Mouse (Mus musculus) G1E (cell line): ENCODE measurements around the gene Nrarp.

Source experiments
- CTCF ChIP-seq: IDR thresholded peaks from 2 replicates; pipeline ENCODE4 v1.5.1; 2012; ENCODE audit warnings: low read depth, low read length, inconsistent platforms, mixed read lengths
- GATA1 ChIP-seq: IDR thresholded peaks from 2 replicates; pipeline ENCODE4 v1.6.1; 2012; ENCODE audit warnings: borderline replicate concordance, low read length, inconsistent platforms, mixed read lengths

DNA sequence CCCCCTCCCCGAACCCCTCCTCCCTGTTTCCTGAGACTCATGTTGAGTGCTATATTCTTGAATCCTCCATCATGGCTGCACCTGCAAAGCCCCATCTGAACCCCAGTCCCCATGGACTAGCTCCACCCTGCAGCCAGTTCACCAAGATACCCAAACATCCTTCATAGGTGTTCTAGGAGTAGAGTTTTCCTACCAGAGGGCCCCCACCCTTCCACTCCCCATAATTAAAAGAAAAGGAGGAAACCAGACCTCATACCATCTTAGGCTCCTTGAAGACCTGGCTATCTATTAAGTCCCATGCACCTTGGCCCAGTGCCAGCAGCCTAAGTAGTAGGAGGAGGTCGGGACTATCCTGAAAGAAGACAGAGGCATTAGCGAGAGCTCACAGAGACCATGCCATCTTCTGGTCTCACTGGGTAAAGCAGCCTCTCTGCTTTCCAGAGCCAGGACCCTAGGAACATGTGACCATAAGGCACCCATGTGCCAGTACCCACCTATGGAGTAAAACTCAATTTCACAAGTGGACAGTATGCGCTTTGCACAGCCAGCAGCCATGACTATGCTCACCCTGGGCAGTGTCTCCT, 23.2 kb downstream of the Nrarp start:
- TF ChIP-seq CTCF: no peak
- TF ChIP-seq GATA1: no peak
